Mouse (Mus musculus) thymus, adult 18-20 months (tissue): Measurements from ENCODE around the gene Olfr180.

Experiments
- DNase-seq, 2 experiments: peaks; one replicate each; pipeline ENCODE4 v3.0.0; 2022; ENCODE audit warnings: mixed read lengths in 2 of 2

Gene Olfr180

GRCm38 (mm10) chr16:58929292-58929691 lies at the start of gene Olfr180:
Olfr180 (minus strand) TSS chr16:58929392.
- DNase-seq, result no peak

- no peak for DNase-seq
Measured at GRCm38 (mm10) chr16:58928655-58929054, 537 bp downstream of the Olfr180 start, which contains the start of gene Olfr181. Olfr181 (minus strand) TSS chr16:58928755.

GRCm38 (mm10) chr16:58891963-58892362 lies 37.2 kb downstream of the Olfr180 start, which contains the start of gene Olfr178:
Olfr178 (minus strand) TSS chr16:58892063.
- no peak for DNase-seq

GRCm38 (mm10) chr16:58884416-58884815 lies 44.8 kb downstream of the Olfr180 start:
- no peak for DNase-seq

- DNase-seq, result no peak
Measured at GRCm38 (mm10) chr16:58874668-58875067, 54.5 kb downstream of the Olfr180 start, which contains the start of gene Olfr177. Olfr177 (minus strand) TSS chr16:58874768.
